Mouse (Mus musculus) lung, embryonic 16.5 days (tissue): ENCODE results near the gene Gm17622. TPM values are rescaled to one million over a fixed set of nuclear protein-coding genes. Genes with fewer than 3 reads are reported as not detected.

Experiments used
- ATAC-seq: fragments of 200-750 bp; cut with Nextera tagmentation; 2 replicates; pipeline ENCODE4 v1.8.0; 2017; ENCODE audit warnings: low read depth, mild to moderate bottlenecking, moderate library complexity
- H3K27ac ChIP-seq: fragments of 300-500 bp; sonication (generic); 2 replicates; pipeline ENCODE4 v1.5.1; 2014; ENCODE audit warnings: mild to moderate bottlenecking, control low read depth, low read length
- H3K27me3 ChIP-seq: fragments of 300-500 bp; sonication (generic); 2 replicates; pipeline ENCODE4 v1.6.1; 2014; ENCODE audit warnings: low read depth, low read length, mixed read lengths; ENCODE audit not compliant: control insufficient read depth, insufficient read depth
- H3K36me3 ChIP-seq: fragments of 300-500 bp; sonication (generic); 2 replicates; pipeline ENCODE4 v1.6.1; 2014; ENCODE audit warnings: low read length; ENCODE audit not compliant: control insufficient read depth, insufficient read depth
- H3K4me1 ChIP-seq: fragments of 300-500 bp; sonication (generic); replicated peaks from 2 replicates; pipeline ENCODE4 v1.6.1; 2014; ENCODE audit warnings: low read length, mixed read lengths; ENCODE audit not compliant: control insufficient read depth, insufficient read depth
- H3K4me2 ChIP-seq: fragments of 300-500 bp; sonication (generic); 2 replicates; pipeline ENCODE4 v1.6.1; 2014; ENCODE audit warnings: low read depth, low read length, control low read depth
- H3K4me3 ChIP-seq: fragments of 300-500 bp; sonication (generic); 2 replicates; pipeline ENCODE4 v1.5.1; 2014; ENCODE audit warnings: mild to moderate bottlenecking, low read length, control low read depth
- H3K9ac ChIP-seq: fragments of 300-500 bp; sonication (generic); 2 replicates; pipeline ENCODE4 v1.6.1; 2014; ENCODE audit warnings: low read length, control low read depth
- H3K9me3 ChIP-seq: fragments of 300-500 bp; sonication (generic); 2 replicates; pipeline ENCODE4 v1.6.1; 2016; ENCODE audit warnings: low read length; ENCODE audit not compliant: control insufficient read depth
- WGBS: fragments of 180-500 bp; shearing (Covaris S2); extraction: QIAGEN DNeasy Blood & Tissue Kit; methylation state at CpG from one replicate; pipeline ENCODE4 v1.1.7; 2014; 5-methylcytosine and 5-hydroxymethylcytosine counted together
- polyA plus RNA-seq: library from polyadenylated mRNA; unstranded; fragments of >200 nt; fragmentation: Nextera tagmentation; extraction: Ambion mirVana; gene quantifications from 2 replicates; pipeline ENCODE4 v1.2.1, GENCODE M21; 2015

Gm17622 gene
- polyA plus RNA-seq, 1 experiment from 2014 or later, result not detected

- ATAC-seq, result no peak
- Histone ChIP-seq H3K9ac (no peak overlapping the region), H3K9me3 (no peaks in the 10 kb centered on the region), H3K27ac (no peak overlapping the region), H3K36me3 (no peaks in the 10 kb centered on the region), H3K4me1 (peaks cover 6% of the 10 kb centered on the region), H3K4me3 (no peak overlapping the region), H3K4me2 (no peak overlapping the region), H3K27me3 (no peaks in the 10 kb centered on the region)
- WGBS, result 74% methylated on average over 5 of the region's 5 CpGs
Measured at GRCm38 (mm10) chr13:96536821-96537572, 46.5 kb downstream of the Gm17622 start.

GRCm38 (mm10) chr13:96538103-96538502 lies 47.6 kb downstream of the Gm17622 start:
- Histone ChIP-seq H3K4me1 (0 out of 2 replicates have a peak, but pooled peaks cover 2% of the 10 kb centered on the region), H3K4me2 (no peak overlapping the region), H3K36me3 (no peaks in the 10 kb centered on the region), H3K9ac (no peak overlapping the region), H3K9me3 (no peaks in the 10 kb centered on the region), H3K4me3 (no peak overlapping the region), H3K27ac (no peak overlapping the region), H3K27me3 (no peaks in the 10 kb centered on the region)
- ATAC-seq, result no peak
- WGBS, result 69% methylated on average over 3 of the region's 3 CpGs

Other genes starting within 250 kb of the Gm17622 start
- 16.7 and 20.4 TPM in 2 replicates for gene Poc5, start 102.4 kb upstream of the Gm17622 start, polyA plus RNA-seq
- 0.13 TPM in 1 of 2 replicates, not detected in the other for gene Ankdd1b, start 19.5 kb upstream of the Gm17622 start, polyA plus RNA-seq
- gene Polk, start 51.8 kb downstream of the Gm17622 start, polyA plus RNA-seq, result 9.9 and 10.5 TPM in 2 replicates
- 9.2 and 10.3 TPM in 2 replicates for gene Col4a3bp, start 51.9 kb downstream of the Gm17622 start, polyA plus RNA-seq
- gene Hmgcr, start 180.2 kb downstream of the Gm17622 start, polyA plus RNA-seq, result 43.9 and 46.2 TPM in 2 replicates